Mouse (Mus musculus) kidney, adult 9 months (tissue): ENCODE data around the gene Gtf2h5.

Experiments used
- DNase-seq: peaks from one replicate; pipeline ENCODE4 v3.0.0; 2022

The Gtf2h5 gene

DNA sequence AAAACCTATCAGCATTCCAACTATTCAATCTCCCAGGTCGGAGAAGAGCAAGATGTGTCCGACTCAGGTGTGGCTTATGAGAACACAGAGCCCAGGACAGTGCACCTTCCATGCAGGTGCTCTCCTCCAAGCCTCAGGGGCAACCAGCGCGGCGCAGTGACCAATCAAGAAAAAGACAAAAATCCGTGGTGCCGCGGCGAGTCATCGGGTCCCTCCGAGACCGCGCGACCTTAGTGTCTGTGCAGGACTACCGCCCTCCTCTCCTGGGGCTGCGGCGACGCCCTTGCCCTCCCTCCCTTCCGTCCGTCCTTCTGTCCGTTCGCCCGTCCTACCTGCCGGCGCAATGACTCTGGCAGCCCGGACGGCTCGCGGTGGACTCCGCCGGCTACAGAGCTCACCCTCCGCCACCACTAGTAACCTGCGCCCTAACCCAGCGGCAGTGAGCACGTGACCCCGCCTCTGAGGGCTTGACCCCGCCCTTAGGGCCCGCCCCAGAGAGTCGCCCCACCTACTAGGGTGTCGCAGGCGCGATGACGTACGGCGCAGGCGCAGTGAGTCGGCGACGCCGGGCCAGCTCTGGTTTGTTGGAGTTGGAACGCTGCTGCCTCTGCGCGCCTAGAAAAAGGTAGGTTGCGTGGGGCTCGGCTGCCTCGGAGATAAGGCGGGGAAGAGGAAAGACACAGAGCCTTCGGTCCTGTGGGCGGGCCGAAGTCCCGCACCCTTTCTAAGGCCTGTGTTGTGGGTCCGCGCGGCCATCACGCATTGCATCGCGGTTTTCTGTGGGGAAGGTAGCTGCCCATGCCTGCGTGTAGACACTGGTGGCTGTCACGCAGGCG lies at the start of gene Gtf2h5, which contains the start of gene Serac1:
TSS of gene Gtf2h5 (plus strand) at position 500 of the 836 bp plus-strand sequence.
TSS of gene Serac1 (minus strand) at position 455 of the 836 bp plus-strand sequence.
- peak; percentile 98 for DNase-seq

DNA sequence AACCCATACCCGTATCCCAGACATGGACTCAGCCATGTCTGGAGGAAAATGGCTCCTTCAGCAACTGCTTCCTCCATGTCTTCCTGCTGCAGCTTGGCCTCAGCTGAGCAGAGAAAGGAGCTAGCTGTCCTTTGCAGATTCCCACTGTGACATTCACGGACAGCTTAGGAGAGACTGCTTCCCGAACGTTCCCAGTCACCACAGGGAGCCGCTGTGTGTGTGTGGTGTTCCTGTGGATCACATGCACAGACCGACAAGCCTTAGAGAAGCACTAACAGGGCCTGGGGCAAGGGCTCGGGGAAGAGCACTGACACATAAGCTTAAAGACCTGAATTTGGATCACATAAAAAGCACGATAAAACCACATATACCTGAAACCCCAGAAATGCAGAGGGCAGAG lies 43.9 kb upstream of the Gtf2h5 start:
- no peak for DNase-seq

DNA sequence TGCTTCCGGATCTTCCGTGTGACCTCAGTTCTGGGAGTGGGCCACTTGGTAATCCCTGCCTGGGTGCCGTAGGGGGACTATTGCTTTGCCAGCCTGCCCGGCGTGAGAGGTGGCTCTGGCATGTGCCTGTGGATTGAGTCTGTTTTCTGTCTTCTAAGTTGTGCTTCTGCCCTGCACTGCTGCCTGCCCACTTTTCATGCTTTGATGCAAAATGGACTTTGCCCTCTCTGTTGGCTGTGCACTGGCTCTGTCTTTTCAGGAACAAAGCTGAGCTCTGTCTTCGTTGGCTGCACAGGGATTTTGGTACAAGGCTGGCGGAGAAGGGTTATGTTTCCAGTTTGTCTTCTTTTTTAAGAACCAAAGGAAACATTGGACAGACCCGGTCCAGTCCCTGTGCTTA lies 43.1 kb upstream of the Gtf2h5 start:
- peak; percentile 77 for DNase-seq

DNA sequence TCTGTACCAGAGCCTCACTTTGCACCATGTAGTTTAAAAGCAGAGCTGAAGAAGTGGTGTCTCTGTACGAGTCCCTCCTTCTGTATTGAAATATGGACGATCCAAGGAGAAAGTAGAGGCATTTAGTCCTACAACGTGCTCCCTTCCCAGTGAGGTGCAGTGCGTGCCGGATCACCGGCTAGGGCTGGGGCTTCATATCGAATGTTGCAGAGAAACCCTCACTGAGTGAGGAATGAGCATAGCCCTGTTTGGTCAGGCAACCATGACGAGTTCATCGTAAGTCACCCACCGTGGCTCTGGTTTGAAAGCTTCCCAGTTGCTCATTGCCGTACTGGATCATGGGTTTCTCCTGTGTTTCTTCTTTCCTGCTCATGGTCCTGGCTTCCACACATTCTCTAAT lies 42.7 kb upstream of the Gtf2h5 start:
- DNase-seq, result no peak

DNA sequence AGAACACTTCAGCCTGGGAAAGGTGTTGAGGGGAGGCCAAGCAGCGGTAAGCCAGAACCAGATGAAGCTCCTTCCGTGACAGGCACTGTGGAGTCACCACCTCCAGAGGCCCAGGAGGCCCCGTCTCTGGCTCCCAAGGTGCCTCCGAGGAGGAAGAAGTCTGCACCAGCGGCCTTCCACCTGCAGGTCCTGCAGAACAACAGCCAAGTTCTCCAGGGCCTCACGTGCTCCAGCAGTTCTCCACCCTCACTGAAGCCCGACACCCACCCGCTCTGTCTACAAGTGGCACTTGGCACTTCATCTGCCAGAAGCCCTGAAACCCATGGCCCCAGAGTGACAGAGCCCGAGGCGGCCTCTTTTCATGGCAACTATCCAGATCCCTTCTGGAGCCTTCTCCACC lies 42.1 kb upstream of the Gtf2h5 start:
- no peak for DNase-seq

DNA sequence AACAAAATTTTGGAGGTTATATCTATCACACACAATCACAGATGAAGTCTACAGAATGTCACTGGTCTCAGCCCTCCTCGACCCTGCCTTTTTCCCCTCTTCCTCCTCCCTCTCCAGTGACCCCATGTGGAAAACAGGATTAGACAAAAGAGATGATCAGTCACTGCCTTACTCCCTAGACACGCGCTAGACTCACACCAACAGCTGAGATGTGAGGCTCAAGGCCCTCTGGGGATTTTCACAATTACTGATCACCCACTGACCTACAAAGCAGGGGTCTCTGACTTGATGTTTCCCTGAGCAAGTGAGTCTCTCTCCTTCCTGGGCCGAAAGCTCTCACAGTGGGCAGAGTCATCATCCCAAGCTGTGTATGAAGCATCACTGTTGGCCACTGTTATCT lies 26.8 kb upstream of the Gtf2h5 start:
- no peak for DNase-seq

DNA sequence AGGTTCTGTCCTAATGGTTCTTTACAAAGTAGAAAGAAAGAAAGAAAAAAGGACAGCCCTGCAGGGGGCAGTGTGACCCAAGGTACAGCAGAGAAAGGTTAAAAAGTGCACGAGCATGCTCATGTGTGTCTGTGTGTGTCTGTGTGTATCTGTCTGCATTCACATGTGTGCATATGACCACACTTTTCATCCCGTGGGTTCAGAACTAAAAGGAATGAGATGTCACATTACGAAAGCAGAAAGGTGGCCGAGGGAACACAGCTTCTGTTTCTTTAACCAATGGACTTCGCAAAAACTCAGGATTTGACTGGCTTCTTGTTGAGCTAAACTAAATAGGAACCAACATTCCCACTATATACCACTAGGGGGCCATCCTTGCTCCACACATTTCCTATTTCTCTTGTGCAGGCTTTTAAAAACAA lies 24.6 kb upstream of the Gtf2h5 start:
- peak; percentile 74 for DNase-seq

DNA sequence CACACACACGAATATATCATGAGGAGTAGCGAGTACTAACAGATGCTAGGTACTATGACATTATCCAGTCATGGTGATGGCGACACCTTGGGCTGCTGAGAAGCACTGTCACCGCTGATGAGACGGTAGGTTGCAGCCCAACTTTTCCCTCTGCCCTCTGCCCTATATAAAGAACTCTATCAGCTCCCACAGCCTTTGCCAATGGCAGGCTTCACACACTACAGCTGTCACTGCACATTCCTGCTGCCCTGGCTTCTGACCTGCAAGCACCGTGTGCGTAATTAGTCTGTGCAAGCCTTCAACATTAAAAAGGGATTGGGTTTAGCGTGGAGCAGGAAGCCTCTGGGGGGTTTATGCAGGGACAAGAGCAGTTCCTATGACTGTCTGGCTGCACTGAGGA lies 16.8 kb upstream of the Gtf2h5 start:
- DNase-seq, result no peak

DNA sequence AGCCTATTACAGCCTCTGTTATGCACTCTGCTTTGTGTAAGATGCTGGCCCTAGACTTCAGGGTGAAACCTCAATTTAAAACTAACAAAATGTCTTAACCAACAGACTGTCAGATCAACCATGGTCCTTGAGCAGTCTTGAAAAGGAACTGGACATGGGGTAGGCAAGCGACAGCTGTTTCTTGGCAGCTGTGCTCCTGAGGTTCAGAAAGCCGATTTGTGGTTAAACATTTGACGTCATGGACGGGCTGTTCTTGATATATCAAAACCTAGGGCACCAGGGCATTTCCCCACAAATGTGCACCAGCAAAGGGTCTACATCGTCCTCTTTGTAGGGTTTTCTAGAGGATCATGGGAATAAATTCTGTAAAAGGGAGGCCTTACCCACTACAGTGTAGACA lies 16.1 kb upstream of the Gtf2h5 start:
- DNase-seq, result peak; percentile 16

DNA sequence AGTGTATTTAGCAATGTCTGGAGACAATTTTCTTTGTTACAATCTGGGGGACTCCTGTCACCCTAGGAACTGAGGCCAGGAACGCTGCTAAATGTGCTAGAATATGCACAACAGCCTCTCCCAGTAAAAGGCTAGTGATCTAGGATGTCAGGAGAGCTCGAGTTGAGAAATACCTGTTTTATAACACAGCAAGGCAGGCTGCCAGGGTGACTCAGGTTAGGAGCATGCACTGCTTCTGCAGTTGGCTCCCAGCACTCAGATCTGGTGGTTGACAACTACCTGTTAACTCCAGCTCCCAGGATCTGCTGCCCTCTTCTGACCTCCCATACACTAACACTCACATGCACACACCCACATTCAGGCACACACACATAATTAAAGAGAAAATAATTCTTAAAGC lies 13.6 kb upstream of the Gtf2h5 start:
- DNase-seq, result no peak

DNA sequence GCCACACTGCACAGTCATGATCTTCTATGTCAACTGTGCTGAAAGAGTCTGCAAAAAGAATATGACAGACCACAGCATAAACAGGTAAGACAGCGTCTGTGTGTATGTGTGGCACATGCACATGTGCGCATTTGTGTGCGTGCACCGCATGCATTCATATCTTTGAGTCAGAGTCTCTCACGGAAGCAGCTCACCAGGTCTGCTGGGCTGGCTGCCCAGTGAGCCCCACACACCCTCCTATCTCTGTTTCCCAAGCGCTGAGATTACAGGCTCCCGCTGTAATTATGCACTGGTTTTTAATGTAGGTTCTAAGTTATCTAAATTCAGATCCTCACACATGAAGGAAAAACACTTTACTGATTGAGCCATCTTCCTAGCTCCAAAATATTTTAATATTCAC lies 12.0 kb upstream of the Gtf2h5 start:
- no peak for DNase-seq

DNA sequence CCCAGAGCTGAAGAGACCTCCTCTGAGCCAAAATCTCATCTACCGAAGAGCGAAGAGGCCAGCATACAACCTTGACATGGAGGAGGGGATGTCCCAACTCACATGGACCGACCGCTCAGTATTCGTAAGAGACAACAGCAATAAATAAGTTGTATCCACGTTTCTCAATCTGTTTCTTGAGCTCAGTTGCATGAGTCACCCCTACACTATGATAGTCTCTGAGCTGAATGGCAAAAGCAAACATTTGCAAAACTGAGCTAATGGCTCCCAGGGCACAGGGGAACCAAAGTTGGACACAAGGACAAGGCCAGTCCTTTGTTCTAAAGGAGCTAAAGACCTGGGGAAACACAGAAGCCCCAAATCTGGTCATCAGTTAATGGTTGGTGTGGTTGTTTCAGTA lies 9.7 kb upstream of the Gtf2h5 start:
- no peak for DNase-seq

DNA sequence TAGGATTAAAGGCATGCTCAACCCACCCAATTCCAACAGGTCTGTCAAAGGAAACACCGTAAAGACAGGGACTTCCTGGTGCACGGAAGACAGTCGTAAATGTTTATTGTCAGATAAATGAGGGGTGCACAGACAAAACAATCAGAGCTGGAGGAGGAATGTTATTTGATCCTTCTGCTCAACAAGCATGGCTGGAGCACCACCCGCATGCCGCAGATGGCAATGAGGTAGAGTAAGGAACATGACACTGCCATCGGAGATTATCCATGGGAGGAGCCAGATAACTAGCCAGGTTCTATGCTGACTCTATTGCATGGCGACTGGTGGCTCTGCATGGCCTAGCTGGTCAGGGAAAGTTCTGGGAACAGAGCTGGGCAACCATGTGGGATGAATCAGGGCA lies 6.2 kb upstream of the Gtf2h5 start:
- DNase-seq, result no peak

DNA sequence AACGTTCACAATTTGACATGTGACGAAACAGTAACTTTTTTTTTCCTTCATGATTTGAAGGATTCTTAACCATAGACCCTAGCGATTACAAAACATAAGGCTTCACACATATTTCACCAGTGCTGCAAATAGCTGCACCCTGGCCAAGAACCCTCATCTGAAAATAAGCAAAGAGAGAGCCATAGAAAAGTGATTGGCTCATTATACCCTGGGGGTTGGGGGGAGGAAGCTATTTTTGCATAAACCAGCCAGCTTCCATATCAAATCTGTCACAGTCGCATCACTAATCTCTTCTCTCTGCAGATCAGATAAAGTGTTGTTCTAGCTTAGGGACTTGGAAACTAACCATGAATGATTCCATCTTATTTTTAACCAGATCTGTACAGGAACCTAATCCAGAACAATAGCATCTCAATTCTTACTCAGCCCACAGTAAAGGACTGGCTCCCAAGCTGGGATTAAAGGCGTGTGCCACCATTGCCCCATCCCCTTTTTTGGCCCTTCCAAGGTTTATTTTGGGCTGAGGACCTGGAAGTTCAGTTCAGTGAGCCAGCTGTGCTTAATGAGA lies 3.8 kb downstream of the Gtf2h5 start:
- no peak for DNase-seq

DNA sequence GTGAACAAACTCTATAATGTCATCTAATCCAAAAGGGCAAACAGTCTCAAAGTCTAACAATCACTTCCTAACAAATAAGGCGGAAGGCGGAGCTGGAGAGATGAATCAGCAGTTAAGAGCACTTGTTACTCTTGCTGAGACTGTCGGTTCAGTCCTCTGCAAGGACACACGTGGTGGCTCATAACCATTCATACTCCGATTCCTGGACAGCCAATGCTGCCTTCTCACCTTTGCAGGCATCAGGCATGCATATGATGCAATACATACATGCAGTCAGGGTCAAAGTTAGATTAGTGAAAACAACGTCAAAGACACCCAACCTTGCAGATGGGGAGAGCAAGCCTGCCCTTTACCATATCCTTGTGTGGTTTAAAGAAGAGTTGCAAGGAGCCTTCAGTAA lies 12.0 kb downstream of the Gtf2h5 start:
- DNase-seq, result no peak

DNA sequence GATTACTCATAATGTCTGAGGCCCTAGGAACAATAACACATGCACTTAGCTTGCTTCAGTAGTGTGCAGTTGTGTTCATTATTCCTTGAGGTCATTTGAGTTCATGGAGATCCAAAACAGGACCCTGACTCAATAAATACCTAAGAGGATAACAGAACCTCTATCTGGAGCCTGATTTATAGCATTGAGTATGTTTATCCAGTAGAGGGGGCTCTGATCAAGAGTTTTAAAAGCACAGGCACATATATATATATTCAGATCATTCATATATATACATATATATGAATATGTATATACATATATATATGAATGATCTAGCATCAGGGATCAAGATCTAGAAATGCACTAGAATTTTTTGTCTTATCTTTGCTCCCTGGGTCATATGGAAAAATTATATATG lies 16.0 kb downstream of the Gtf2h5 start:
- no peak for DNase-seq

DNA sequence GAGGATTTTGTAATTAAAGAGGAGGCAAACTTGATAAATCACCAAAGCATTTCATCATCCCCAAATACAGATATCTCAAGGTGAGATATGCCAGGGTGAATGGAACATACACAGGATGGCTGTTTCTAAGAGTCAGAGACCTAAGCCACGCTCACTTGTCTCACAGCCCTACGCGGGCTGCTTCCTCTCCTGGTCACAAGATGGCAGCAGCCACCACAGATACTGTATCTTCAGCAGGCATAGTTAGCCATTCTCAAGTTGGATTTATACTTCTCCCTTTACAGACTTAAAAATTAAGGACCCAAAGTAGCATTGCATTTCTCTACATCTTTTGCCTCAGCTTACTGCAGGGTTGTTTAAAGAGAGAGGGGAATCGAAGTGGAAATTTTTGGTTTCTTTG lies 18.3 kb downstream of the Gtf2h5 start:
- DNase-seq, result peak; percentile 68

DNA sequence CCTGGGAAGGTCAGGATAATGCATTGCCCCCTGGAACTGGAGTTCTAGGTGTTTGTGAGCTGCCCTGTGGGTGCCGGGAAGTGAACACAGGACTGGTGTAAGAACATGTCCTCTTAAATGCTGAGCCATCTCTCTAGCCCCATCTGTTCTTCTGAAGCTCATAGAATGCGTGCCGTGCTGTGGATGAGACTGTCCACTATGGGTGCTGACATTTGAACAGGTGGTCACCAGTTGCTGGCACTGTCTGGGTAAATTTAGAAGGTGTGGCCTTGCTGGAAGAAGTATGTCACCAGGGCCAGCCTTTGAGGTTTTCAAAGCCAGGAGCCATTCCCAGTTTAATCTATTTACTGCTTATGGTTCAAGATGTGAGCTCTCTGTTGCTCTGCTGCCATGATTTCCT lies 22.7 kb downstream of the Gtf2h5 start:
- no peak for DNase-seq

DNA sequence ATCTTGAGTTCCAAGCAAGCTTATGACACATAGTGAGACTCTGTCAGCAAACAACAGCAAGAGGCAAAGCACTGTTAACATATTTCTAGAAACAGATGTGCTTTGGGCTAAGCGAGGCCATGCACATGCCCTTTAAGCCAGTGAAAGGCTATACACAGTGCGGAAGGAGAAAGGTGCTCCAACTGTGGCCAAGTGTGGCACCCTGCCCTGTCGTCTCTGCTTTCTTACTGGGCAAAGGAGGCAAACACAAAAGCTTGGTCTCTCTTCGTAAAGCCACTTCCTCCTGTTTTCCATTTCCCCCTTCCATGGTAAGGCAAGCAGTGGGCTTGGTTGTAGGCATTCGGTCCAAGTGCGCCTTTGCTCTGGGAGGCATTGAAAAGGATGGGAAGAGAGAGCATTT lies 24.0 kb downstream of the Gtf2h5 start:
- DNase-seq, result no peak

DNA sequence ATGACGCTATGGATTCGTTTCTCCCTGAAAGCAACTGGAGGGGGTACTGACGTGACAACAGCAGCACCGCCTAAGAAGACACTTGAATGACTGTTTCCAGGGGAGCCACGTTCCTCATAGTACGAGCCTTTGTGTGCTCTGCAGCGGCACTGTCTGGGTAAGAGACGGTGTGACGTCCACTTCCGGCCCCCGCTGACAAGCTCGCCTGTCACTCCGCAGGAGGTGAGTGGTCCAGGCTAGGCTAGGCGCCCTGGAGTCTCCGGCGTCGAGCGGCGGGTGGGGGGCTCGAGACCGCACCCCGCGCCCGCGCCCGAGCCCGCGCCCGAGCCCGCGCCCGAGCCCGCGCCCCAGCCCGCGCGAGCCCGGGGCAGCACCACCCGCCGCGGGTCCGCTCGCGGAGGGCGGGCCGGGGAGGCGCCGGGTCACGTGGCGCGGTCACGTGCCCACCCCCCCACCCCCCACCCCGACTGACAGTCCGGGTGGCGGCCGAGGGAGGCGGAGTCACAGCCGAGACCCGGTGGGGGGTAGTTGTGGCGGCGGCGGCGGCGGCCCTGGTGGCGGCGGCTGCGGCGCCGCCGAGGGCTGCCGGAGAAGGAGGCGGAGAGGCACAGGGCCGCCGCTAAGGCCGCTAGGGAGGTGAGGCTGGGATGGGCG lies 26.9 kb downstream of the Gtf2h5 start, which contains the start of gene Tulp4:
TSS of gene Tulp4 (plus strand) at position 77 of the 654 bp plus-strand sequence.
- peak; percentile 81 for DNase-seq

DNA sequence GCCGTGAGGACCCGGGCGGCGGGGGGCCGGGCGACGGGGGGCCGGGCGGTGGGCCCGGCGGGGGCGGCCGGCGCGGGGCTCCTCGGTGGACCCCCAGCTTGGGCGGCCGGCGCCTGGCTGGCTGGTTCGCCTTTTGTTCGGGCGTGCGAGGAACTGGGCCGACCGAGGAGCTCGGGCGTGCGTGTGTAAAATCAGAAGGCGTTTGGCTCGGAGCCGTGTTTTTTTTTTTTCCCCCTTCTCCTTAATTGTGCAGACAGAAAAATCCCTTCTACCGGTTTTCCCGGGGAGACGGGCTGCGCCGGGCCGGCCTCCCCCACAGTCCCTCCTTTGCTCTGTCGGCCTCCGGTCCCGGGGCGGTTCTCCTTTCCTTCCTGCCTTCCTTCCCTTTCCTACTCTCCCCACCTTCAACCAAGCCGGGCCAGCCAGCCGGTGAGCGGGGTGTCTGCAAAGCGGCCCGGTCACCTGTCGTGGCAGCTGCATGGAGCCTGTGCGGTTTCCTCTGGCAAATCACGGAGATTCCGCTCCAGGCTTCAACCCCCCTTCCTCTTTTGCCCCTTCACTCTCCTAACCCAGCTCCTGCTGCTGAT lies 27.5 kb downstream of the Gtf2h5 start:
- peak; percentile 49 for DNase-seq

DNA sequence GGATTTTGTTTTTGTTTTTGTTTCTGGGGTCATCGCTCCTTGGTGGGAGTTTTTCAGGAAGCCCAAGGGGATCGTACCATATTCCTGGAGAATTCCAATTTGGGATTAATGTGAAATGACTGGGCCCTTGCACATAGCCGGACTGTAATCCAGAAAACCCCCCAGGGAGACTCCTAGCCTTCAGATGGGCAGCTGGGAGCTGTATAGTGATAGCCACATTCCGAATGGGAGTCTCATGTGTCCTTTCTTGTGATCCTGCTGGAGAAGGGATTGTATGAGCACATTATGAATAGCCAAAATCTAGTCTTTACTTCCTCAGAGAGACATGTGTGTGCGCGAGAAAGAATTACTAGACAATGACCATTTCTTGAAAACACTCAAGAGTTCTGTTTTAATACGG lies 28.6 kb downstream of the Gtf2h5 start:
- no peak for DNase-seq

DNA sequence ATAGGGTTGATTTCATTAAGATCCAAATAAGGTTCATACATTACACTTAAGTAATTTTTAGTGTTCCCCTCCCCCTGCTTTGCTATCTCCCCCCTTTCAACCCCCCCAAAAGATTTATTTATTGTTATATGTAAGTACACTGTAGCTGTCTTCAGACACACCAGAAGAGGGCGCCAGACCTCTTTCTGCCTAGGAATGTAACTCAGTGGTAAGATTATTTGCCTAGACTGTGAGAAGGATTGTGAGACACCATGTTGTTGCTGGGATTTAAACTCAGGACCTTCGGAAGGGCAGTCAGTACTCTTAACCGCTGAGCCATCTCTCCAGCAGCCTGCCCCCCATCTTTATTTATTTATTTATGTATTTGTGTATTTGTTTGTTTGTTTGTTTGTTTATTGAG lies 31.4 kb downstream of the Gtf2h5 start:
- DNase-seq, result no peak

DNA sequence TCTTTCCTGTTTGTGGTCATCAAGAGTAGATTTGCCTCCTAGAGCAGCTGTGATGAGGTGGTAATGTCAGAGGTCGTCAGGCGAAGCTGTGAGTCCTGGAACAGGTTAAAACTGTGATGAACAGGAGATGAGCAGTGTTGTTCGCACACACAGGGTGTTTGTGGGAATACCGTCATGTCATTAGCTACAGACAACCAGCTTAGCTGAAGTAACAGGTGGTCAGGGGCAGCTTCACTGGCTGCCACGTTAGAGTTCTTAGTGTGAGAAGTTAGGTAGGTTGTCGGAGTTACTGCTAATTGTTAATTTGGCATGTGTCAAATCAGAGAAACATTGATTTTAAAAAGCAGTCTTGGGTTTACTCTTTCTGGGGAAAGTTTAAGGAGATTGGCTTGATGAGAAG lies 34.1 kb downstream of the Gtf2h5 start:
- DNase-seq, result no peak
